Mouse (Mus musculus) kidney, postnatal 0 days (tissue): ENCODE measurements around the gene Pcbp4. TPM values are rescaled to one million over a fixed set of nuclear protein-coding genes. Genes with fewer than 3 reads are reported as not detected.

ENCODE experiments used
- ATAC-seq: fragments of 200-750 bp; cut with Nextera tagmentation; replicated peaks from 2 replicates; pipeline ENCODE4 v1.8.0; 2017; ENCODE audit warnings: low read depth, moderate number of reproducible peaks, moderate TSS enrichment, moderate library complexity; ENCODE audit not compliant: low FRiP score
- DNase-seq: peaks from one replicate; pipeline ENCODE4 v3.0.0-alpha.2; 2016; ENCODE audit warnings: low spot score
- H3K27ac ChIP-seq: fragments of 300-500 bp; sonication (generic); 2 replicates; pipeline ENCODE4 v1.5.1; 2014; ENCODE audit warnings: mild to moderate bottlenecking
- H3K27me3 ChIP-seq: fragments of 300-500 bp; sonication (generic); 2 replicates; pipeline ENCODE4 v1.6.1; 2014; ENCODE audit warnings: low read length, mixed read lengths; ENCODE audit not compliant: insufficient read depth
- H3K36me3 ChIP-seq: fragments of 300-500 bp; sonication (generic); 2 replicates; pipeline ENCODE4 v1.6.1; 2014; ENCODE audit warnings: low read length, mixed read lengths; ENCODE audit not compliant: insufficient read depth
- H3K4me1 ChIP-seq: fragments of 300-500 bp; sonication (generic); replicated peaks from 2 replicates; pipeline ENCODE4 v1.6.1; 2014; ENCODE audit warnings: antibody characterized with exemption, low read length, mixed read lengths; ENCODE audit not compliant: insufficient read depth
- H3K4me2 ChIP-seq: fragments of 300-500 bp; sonication (generic); 2 replicates; pipeline ENCODE4 v1.6.1; 2014; ENCODE audit warnings: mild to moderate bottlenecking, low read length, moderate library complexity, mixed read lengths
- H3K4me3 ChIP-seq: fragments of 300-500 bp; sonication (generic); replicated peaks from 2 replicates; pipeline ENCODE4 v1.5.1; 2014; ENCODE audit warnings: low read depth, low read length
- H3K9ac ChIP-seq: fragments of 300-500 bp; sonication (generic); 2 replicates; pipeline ENCODE4 v1.6.1; 2014; ENCODE audit warnings: low read depth, low read length
- H3K9me3 ChIP-seq: fragments of 300-500 bp; sonication (generic); replicated peaks from 2 replicates; pipeline ENCODE4 v1.6.1; 2016; ENCODE audit warnings: low read length, inconsistent platforms, mixed read lengths
- CTCF ChIP-seq: IDR thresholded peaks from 2 replicates; pipeline ENCODE4 v1.5.1; 2016; ENCODE audit warnings: antibody characterized with exemption, low read depth, mild to moderate bottlenecking, moderate library complexity
- WGBS: fragments of 180-500 bp; shearing (Covaris S2); extraction: QIAGEN DNeasy Blood & Tissue Kit; methylation state at CpG from one replicate; pipeline ENCODE4 v1.1.7; 2014; 5-methylcytosine and 5-hydroxymethylcytosine counted together
- polyA plus RNA-seq: library from polyadenylated mRNA; unstranded; fragments of >200 nt; fragmentation: Nextera tagmentation; extraction: Ambion mirVana; gene quantifications from 2 replicates; pipeline ENCODE4 v1.2.1, GENCODE M21; 2015

Gene Pcbp4
- polyA plus RNA-seq, 1 experiment from 2014 or later, result 78.6 TPM

DNA sequence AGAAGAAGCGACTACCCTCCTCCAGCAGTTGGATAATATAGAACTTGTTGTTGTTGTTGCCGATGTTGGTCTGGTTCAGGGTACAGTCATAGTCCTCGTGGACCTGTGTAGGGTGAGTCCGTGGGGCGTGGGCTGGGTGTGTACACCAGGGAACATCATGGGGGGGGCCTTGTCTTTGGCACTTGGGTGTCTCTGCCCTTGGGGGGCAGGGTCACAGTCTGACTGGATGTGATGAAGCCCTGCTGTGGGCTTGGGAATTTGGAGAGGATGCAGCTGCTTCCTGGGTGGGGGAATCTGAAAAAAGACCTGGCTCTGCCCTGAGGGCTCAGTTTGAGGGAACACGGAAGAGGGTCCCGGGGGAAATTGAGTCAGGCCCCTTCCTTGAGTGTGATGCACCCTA lies 22.0 kb downstream of the Pcbp4 start:
- ATAC-seq (no peak), DNase-seq (no peak)
- H3K27me3 ChIP-seq, result no peaks in the 10 kb centered on the region
- H3K4me3 ChIP-seq, result no peak overlapping the region
- H3K27ac ChIP-seq, result no peak overlapping the region
- no peak overlapping the region for H3K9ac ChIP-seq
- TF ChIP-seq CTCF, result no peak
- H3K4me1 ChIP-seq, result peaks cover 12% of the 10 kb centered on the region
- WGBS, result 68% methylated on average over 7 of the region's 7 CpGs
- peak overlapping the region; percentile 19; the same call in 1 of the 2 replicates for H3K4me2 ChIP-seq
- H3K9me3 ChIP-seq, result no peaks in the 10 kb centered on the region
- H3K36me3 ChIP-seq, result no peaks in the 10 kb centered on the region

GRCm38 (mm10) chr9:106475663-106476001 lies 22.5 kb downstream of the Pcbp4 start, which contains the start of gene Rrp9:
TSS of gene Rrp9 (plus strand) at chr9:106475963.
- Histone ChIP-seq H3K4me2 (peak within 1 kb of the TSS; percentile 21), H3K9me3 (no peaks in the 10 kb centered on the region), H3K36me3 (no peaks in the 10 kb centered on the region; the same call in 1 of the 2 replicates), H3K9ac (no peak within 1 kb of the TSS; the same call in 1 of the 2 replicates), H3K27ac (peak within 1 kb of the TSS; percentile 63; the same call in 1 of the 2 replicates), H3K4me1 (peaks cover 12% of the 10 kb centered on the region), H3K4me3 (peak within 1 kb of the TSS; percentile 1; the same call in 1 of the 2 replicates), H3K27me3 (no peaks in the 10 kb centered on the region)
- 86% methylated on average over 10 of the region's 10 CpGs for WGBS
- no peak for TF ChIP-seq CTCF
- DNase-seq (no peak), ATAC-seq (no peak)

- Histone ChIP-seq H3K27me3 (no peaks in the 10 kb centered on the region), H3K27ac (peak overlapping the region; percentile 63; the same call in 1 of the 2 replicates), H3K36me3 (peaks cover 6% of the 10 kb centered on the region; the same call in 1 of the 2 replicates), H3K4me1 (peaks cover 12% of the 10 kb centered on the region), H3K4me2 (peak overlapping the region; percentile 21), H3K4me3 (peak overlapping the region; percentile 1; the same call in 1 of the 2 replicates), H3K9me3 (no peaks in the 10 kb centered on the region), H3K9ac (no peak overlapping the region; the same call in 1 of the 2 replicates)
- ATAC-seq (peak; percentile 21), DNase-seq (peak; percentile 82)
- 23% methylated on average over 16 of the region's 16 CpGs for WGBS
- no peak for TF ChIP-seq CTCF
These were observed 23.2 kb downstream of the Pcbp4 start for GRCm38 (mm10) chr9:106476002-106476923.

- H3K4me3 ChIP-seq, result peak within 1 kb of the TSS; percentile 61
- ATAC-seq (peak; percentile 97), DNase-seq (peak; percentile 100)
- H3K4me1 ChIP-seq, result peaks cover 12% of the 10 kb centered on the region
- peak within 1 kb of the TSS; percentile 67 for H3K9ac ChIP-seq
- peak within 1 kb of the TSS; percentile 75 for H3K4me2 ChIP-seq
- WGBS, result under 1% methylated on average over 41 of the region's 41 CpGs
- H3K27me3 ChIP-seq, result no peaks in the 10 kb centered on the region
- H3K9me3 ChIP-seq, result no peaks in the 10 kb centered on the region
- peaks cover 10% of the 10 kb centered on the region; the same call in 1 of the 2 replicates for H3K36me3 ChIP-seq
- peak; percentile 99 for TF ChIP-seq CTCF
- H3K27ac ChIP-seq, result peak within 1 kb of the TSS; percentile 63; the same call in 1 of the 2 replicates
These were observed 23.9 kb downstream of the Pcbp4 start, which contains the start of gene Parp3 for GRCm38 (mm10) chr9:106476924-106477484. TSS of gene Parp3 (minus strand) at chr9:106476949.

GRCm38 (mm10) chr9:106477649-106478048 lies 24.6 kb downstream of the Pcbp4 start:
- Histone ChIP-seq H3K4me3 (peak overlapping the region; percentile 61), H3K27ac (no peak overlapping the region), H3K4me1 (peaks cover 12% of the 10 kb centered on the region), H3K36me3 (peaks cover 10% of the 10 kb centered on the region; the same call in 1 of the 2 replicates), H3K9me3 (no peaks in the 10 kb centered on the region), H3K9ac (peak overlapping the region; percentile 67), H3K4me2 (peak overlapping the region; percentile 75), H3K27me3 (no peaks in the 10 kb centered on the region)
- ATAC-seq (no peak), DNase-seq (no peak)
- TF ChIP-seq CTCF, result no peak
- WGBS, result 2% methylated on average over 16 of the region's 16 CpGs

DNA sequence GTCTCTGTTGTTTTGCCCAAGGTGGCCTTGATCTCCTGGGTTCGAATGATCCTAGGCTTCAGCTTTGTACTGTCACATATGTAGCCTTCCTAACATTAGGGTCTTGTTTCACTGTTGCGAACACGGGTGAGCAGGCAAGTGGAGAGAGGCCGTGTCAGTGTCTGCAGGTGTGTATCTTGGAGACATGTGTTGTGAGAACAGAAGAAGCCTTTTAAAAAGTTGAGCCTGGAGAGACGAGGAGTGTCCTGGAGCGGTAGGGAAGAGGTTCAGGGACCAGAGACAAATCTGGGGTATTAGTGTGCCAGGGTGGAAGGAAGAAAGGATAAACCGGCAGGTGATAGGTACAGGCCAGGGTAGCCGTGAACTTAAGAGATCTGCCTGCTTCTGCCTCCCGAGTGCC lies 25.0 kb downstream of the Pcbp4 start:
- Histone ChIP-seq H3K9ac (peak overlapping the region; percentile 67; the same call in 1 of the 2 replicates), H3K9me3 (no peaks in the 10 kb centered on the region), H3K36me3 (peaks cover 15% of the 10 kb centered on the region; the same call in 1 of the 2 replicates), H3K27ac (no peak overlapping the region), H3K27me3 (no peaks in the 10 kb centered on the region), H3K4me1 (peaks cover 12% of the 10 kb centered on the region), H3K4me2 (peak overlapping the region; percentile 75), H3K4me3 (peak overlapping the region; percentile 61)
- 74% methylated on average over 9 of the region's 9 CpGs for WGBS
- ATAC-seq (no peak), DNase-seq (no peak)
- no peak for TF ChIP-seq CTCF
